Mouse (Mus musculus): ENCODE results near the gene Ncoa3.

GRCm38 (mm10) chr2:166111238-166111637 lies 118.8 kb downstream of the Ncoa3 start:
- TF ChIP-seq CTCF (IDR thresholded peaks at IDR 0.05; ENCODE audit: control insufficient read depth, insufficient read depth, low read length), result no peak
- TF ChIP-seq POLR2A (IDR thresholded peaks at IDR 0.05; ENCODE audit: borderline replicate concordance, control insufficient read depth, low read depth, low read length), result no peak
